Mouse (Mus musculus) lung, postnatal 14 days (tissue): ENCODE results near the gene Plac1.
A peak's percentile ranks its signal among the peaks of the same experiment; 100 is the strongest.

Experiments
- DNase-seq: peaks from one replicate; pipeline ENCODE4 v3.0.0; 2021

The Plac1 gene

GRCm38 (mm10) chrX:53041006-53041405 is 198.9 kb downstream of the Plac1 start:
- no peak for DNase-seq

DNA sequence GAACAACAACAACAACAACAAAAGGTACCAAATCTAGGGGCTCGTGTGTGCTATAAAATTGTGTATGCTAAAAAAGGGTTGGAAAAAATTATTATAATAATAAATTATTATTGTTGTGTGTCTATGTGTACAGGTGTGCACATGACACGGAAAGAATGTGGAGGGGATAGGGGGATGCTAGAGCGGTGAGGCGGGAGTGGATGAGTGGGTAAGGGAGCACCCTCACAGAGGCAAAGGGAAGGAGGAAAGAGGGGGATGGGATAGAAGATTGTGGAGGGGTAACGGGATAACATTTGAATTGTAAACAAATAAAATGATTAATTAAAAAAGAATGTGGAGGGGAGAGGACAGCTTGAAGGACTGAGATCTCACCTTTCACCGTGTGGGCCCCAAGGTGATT is 199.8 kb downstream of the Plac1 start:
- DNase-seq, result no peak

DNA sequence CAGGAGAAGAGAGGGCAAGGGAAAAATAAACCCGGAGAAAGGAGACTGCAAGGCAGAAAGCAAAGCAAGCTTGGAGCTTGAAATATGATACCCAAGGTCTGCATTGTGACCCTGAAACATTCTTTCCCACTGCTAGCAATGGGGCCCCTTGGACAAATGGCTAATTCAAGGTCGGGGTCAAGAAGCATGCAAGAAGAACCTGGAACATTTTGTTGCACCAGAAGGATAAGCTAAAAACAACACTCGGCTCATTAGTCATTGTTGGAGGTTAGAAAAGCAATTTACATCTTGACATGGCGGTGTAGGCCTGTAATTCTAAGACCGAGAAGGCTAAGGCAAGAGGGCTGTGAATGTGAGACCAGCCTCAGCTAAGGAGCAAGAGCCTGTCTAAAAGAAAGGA is 200.3 kb downstream of the Plac1 start:
- no peak for DNase-seq

DNA sequence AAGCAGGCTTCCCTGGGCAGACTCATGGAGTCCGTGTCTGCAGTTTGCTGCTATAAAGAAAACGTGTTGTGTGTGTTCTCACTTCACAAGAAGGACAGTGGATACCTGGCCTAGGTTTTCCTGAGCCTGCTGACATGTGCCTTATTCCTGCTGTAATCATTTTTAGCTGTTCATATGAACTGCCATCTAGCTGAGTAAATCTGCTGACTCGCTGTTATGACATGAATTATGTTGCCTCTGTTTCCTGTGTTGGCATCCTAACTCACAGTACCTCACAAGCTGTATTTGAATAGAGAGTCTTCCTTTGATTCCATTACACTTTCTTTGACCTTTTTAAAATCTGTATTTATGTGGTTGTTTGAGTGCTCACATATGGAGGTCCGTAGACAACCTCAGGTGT is 201.7 kb downstream of the Plac1 start:
- no peak for DNase-seq

DNA sequence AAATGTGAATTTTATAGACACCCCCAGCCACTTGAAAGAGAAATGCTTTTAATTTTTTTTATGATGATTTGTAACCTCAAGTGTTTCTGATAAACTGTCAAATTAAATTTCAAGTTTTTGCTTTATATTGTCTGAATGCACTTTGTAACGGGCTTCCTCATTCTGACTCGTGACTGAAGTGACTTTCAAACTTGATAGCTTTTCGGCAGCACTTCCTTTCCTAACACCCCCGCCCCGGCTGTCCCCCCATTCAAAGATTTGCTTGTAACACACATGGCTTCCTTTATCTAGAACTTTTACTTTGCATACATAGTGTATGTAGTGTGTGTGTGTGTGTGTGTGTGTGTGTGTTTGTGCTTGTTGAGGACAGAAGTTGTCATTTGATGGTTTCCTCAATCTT is 210.4 kb downstream of the Plac1 start:
- no peak for DNase-seq

DNA sequence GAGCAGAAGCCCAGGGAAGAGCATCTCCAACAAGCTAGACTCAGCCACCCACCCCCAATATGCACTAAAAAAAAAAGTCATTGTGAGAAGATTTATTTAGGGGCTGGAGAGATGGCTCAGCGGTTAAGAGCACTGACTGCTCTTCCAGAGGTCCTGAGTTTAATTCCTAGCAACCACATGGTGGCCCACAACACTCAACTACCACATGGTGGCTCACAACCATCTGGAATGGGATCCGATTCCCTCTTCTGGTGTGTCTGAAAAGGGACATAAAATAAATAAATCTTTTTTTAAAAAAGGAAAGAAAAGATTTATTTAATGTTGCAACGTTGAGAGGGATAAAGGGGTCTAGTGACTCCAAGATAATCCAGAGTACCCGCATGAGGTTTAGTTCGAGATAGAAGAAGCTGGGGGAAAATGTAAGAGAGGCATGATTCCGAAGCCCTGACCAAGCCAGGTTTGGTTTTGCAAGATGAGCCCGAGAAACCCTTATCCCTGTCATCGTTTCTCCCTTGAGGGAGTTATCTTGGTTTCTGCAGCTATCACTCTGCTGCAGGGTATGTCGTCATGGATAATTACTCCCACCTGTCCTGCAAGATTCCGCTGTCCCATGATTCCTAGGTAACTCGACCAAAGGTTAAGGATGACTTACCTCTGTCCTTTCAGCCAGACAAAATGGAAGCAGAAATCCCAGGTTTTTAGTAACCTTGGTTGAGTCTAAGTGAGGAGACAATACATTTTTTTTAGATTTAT is 214.3 kb downstream of the Plac1 start:
- no peak for DNase-seq

DNA sequence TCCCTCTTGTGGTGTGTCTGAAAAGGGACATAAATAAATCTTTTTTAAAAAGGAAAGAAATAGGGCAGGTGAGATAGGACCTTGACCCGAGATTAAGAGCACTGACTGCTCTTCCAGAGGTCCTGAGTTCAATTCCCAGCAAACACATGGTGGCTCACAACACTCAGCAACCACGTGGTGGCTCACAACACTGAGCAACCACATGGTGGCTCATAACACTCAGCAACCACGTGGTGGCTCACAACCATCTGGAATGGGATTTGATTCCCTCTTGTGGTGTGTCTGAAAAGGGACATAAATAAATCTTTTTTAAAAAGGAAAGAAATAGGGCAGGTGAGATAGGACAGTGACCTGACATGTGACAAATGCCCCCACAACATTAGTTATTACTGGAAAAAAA is 215.6 kb downstream of the Plac1 start:
- DNase-seq, result peak; percentile 26

DNA sequence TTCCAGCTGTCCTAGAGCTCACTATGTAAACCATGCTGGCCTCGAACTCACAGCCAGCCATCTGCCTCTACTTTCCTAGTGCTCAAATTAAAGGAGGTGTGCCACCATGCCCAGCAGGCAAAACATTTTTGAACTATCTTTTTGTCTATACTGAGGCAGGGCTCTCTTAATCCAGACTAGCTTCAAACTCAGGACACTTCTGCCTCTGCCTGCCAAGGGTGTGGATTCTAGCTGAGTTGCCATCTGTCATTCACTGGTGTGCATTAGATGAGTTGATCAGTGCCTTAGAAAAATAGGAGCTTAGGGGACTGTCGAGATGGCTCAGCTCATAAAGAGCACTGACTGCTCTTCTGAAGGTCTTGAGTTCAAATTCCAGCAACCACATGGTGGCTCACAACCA is 216.9 kb downstream of the Plac1 start:
- no peak for DNase-seq
